Mouse (Mus musculus) inflammation-experienced regulatory T-cells, adult 6 months (primary cell): ENCODE results near the gene Snx13. TPM values are rescaled to one million over a fixed set of nuclear protein-coding genes. Genes with fewer than 3 reads are reported as not detected.

Experiments used
- ATAC-seq: one replicate; pipeline ENCODE4 v1.8.0; 2017
- polyA plus RNA-seq, 3 experiments: library from polyadenylated mRNA; unstranded; fragments of 100-300 nt; shearing (Covaris generic); gene quantifications; one replicate each; pipeline ENCODE4 v1.2.1; 2017

The Snx13 gene
- 10 to 100 TPM; 16.6 to 23.3 (median 18.9) TPM for polyA plus RNA-seq

DNA sequence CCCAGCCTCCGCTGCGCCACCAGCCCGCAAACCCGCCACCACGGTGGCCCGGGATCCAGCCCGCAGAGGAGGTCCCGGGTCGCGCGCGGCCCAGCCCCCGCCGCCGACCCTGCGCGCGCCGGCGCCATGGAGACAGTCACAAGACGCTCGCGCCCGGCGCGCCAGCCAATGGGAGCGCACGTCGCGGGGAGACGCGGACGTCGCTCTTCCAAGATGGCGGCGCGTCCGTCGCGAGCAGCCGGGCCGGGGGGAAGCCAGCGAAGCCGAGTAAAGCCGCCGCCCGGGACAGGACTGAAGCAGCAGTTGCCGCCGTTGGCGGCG, at the start of gene Snx13:
Gene Snx13, plus strand, starts transcription at position 188 of the 321 bp plus-strand sequence.
- peak; percentile 89 for ATAC-seq

DNA sequence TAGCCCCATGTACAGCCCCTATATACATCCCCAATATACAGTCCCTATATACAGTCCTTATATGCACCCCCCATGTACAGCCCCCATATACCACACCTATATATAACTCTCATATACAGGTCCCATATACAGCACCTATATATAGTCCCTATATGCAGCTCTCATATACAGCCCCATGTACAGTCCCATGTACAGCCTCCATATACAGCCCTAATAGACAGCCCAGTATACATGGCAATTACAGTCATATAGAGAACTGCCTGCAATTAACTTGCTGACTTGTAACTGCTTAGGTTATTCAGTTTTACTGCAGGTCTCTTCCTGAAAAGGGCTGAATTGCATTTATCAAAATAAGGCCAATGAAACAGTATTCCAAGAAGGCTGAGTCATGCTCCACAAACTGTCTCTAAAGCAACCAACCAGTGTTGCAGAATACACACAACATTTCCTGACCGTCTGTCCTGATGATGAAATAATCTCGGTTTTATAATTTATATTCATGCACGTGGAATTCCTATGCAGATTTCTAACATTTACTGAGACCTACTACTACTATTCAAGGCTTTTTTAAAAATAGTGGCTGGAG, 49.3 kb upstream of the Snx13 start:
- ATAC-seq = no peak

DNA sequence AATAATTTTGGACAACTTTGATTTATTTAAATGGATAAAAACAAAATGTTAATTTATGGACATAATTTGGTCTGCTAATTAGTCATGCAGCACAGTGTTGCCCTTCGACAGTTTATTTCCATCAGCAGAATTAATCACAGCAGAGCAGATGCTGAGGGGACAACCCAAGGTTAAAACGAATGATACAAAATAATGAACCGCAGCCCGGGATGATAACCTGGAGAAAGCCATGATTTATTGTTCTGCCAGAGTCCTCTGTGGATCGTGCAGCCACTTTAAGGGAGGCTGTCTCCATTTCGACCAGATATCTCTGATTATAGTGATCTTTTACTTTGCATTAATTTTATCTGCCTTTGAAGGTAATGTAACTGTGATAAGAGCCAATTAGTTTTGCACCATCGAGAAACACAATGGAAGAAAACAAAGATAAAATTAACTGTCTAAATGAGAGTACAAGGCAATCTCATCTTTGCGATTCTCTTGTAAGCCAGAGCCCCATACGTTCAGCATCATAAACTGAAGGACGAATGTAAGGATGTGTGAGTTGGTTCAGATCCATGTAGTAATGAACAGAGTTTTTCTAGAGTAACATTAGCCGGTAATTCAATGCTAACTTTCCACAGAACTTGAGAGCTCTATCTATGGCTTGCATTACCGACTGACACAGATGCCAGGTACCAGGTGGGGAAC, 48.1 kb upstream of the Snx13 start:
- no peak for ATAC-seq

DNA sequence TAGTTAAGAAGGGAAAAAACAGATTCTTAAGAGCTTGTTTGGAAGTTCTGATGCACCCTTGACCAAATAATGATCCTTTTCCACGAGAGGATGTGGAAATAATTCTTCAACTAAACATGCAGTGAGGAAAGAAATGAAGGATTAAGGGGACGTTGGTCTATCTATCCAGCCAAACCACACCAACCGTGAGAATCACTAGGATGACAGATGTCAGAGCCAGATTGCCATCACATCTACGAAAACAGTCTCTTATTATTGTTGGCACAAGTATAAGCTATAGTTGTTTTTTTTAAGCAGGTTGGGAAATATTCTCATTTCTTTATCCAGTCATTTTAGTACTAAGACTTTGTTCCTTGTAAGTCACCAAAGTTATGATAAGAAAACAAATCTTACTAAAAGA, 46.7 kb upstream of the Snx13 start:
- no peak for ATAC-seq

DNA sequence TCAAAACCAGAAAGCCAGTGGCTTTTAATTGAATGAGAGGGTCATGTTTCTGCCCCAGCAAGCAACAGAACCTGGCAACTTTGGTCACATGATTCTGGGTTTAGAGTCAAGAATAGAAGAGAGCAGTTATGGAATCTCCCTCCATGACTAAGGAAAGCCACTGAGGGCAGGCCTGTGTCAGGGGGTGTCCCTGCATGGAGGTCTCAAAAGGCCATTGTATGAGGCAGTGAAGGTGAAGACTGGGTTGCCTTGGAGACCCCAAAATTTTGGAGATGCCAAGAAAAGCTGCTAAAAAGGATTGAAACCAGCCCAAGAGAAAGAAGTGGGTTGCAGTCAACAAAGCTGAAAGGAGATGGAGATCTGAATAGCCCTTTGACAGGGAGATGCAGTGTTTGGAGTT, 41.2 kb upstream of the Snx13 start:
- ATAC-seq = no peak

DNA sequence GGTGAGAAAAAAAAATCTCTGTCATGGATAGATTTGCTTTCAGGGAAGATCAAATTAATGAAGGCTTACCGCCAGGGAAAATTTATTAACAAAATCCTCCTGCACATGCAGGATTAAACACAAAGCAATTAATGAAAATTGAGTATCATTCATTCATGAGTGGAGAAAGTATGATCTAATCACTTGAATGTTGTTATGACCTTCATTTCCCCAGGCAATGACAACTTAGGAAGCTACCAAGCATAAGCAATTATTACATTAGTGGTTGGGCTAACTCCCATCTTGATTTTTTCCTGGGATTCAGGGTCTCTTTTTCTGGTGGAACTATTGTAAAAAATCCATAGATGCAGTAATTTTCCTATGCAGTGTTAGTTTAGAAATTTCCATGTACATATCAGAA, 39.1 kb upstream of the Snx13 start:
- ATAC-seq = no peak

DNA sequence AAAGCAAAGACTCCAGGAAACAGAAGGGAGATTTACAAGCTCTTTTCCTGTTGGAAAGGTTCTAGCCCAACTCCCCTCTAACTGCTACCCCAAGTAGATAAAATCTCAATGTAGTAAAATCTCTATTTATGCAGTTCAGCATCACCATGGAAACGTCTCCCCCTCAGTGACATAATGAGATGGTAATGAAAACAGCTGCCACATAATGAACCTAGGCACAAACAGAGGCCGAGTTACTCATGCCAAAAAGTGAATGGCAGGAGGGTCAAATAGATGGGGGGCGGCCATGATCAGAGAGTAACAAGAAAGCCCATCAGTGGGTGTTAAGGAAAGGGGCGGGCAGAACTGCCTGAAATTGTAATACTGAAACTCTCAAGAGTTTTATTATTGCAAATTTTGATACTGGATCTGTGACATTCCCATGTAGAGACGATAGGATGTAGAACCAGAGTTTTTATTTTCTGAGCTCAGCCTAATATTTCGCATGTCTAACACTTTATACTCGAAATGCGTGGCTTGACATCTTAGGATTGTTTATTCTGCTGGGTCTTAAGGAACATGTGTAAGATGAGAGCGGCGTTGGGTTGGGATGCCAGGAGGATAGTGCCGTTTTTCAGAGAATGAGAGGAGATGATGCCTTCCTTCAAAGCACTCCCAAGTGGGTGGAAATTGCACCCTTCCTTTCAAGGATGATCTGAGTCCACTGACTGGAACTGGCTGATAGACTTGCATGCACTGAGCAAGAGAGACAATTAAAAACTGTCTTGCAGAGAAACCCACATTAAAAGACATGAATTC, 38.4 kb upstream of the Snx13 start:
- no peak for ATAC-seq

DNA sequence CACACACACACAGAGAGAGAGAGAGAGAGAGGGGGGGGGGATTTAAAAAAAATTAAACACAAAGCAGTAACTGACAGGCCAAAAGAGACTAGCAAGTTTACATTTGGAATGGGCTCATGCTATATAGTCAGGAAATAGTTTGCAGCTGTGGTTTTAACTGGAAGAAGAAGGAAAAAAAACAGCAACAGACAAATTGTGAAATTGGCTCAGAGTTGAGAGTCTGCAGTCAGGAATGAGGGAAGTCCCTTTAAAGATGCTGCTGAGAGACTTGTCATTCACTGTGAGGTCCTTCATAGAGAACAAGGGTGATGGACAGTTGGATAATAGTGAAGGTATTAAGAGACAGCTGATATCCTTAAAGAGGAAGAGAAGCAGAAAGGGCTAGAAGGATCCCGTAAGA, 35.5 kb upstream of the Snx13 start:
- ATAC-seq = no peak

DNA sequence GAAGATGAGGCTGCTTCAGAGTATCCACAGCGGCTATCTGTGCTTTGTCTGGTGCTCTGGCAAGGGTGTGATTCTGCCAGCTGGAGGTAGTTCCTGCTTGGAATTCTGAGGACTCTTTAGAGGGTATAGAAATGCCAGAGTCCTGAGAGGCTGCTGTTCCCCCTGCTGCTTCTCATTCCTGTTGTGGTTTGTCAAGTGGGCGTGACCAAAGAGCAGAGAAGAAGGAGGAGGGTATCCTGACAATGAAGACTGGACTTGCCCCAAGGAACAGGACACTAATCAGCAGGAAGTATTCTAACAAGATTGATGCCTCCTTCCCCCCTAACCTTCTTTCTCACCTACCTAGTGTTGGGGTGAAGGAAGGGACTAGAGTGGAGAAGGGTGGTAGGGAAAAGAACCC, 33.0 kb upstream of the Snx13 start:
- ATAC-seq = no peak

DNA sequence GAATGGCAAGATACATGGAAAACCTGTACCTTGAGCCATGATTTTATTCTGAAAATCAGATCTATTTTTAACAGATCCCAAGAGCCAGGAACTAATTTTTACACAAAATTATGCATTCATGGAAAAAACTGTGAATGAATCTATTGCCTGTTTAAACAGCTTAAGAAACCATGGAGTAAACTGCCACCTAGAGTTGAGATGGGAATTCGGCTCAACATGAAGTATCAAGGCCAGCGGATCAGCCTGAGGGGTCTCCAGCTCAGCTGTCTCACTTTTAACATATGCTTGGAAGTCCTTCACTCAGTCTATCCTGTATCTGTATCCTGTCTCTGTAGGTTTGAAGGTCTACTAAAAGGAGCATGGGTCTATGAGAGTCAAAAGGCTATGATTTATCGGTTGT, 30.9 kb upstream of the Snx13 start:
- ATAC-seq = no peak

DNA sequence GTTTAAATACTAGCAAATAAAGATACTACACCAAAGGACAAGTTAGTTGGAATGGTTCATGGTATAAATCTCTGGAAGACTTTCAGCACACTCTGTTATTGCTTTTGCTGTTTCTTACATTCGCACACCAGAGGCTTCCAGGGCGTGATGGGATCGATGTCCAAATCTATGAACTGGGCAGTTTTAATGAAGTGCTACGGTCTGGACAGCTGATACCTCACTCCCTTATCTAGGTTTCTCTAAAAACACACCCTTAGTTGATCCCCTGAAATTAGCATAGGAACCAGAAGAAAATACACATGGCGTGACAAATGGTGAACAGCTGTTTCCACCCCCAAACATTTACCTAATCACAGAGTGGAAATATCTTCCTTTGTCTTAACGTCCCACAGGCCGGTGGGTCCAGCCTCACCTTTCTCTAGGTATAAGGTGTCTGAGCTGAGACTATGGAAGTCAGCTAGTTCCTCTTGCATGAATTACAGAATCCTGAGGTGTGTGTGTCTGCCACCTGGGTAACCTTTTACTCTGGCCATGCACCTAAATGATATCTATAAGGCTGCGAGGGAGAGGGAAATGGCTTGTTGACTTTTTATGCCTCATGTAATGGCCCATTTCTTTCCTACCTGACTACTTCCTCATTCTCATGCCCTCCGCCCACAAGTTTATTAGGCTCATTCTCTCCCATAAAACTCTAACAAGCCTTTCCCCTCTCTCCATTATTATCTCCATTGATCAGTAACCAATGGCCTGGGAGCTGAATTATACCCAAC, 30.3 kb upstream of the Snx13 start:
- ATAC-seq = no peak

DNA sequence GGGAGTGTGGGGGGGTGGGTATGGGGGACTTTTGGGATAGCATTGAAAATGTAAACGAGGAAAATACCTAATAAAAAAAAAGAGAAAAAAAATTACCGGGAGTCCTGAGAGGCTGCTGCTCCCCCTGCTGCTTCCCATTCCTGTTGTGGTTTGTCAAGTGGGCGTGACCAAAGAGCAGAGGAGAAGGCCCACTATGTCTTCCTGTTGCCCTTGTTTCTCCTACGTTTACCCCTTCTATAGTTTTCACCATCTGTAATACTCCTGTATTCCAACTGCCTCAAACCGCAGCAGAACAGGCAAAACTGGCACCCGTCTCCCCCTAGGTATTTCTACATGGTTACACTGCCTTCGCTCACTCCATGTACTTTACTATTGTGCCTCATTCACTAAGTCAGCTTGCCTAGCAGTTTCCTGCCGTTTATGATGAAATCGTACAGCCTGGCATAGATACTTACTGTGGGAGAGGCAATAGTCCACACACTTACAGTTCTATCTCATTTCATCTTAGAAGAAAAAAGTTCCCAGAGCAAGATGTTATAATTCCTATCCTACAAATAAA, 28.2 kb upstream of the Snx13 start:
- ATAC-seq = no peak

DNA sequence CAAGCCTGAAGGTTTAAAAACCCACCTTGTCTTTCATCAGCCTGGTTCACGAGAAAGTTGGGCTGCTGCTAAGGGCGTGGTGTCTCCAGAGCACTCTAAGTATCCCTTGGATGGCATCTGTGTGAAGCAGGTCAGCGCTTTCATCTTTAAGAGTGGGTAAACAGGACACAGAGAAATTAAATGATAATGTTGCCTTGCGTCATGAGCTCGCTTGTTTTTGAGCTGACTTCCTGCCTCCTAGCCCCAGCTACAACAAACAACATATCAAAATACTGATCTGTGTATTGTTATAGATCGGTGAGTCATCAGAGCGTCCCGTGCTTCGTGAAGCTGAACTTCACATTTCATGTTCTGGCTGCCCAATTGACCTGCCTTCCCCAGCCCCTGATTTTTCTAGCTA, 25.7 kb upstream of the Snx13 start:
- peak; percentile 95 for ATAC-seq

DNA sequence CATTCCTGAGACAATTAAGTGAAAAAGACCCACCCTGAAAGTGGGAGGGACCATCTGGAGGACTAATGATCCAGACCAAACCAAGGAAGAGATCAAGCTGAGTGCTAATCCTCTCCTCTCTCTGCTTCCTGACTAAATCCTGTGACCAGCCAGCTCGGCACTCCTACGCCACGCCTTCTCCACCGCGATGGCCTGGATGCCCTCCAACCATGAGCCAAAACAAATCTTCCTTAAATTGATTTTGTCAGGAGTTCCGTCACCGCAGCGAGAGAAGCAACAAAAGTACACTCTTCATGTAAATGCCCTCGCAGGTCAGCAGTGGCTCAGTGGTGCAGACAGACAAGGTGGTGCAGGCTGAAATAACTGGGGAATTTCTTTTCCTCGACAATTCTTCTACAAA, 24.9 kb upstream of the Snx13 start:
- no peak for ATAC-seq

DNA sequence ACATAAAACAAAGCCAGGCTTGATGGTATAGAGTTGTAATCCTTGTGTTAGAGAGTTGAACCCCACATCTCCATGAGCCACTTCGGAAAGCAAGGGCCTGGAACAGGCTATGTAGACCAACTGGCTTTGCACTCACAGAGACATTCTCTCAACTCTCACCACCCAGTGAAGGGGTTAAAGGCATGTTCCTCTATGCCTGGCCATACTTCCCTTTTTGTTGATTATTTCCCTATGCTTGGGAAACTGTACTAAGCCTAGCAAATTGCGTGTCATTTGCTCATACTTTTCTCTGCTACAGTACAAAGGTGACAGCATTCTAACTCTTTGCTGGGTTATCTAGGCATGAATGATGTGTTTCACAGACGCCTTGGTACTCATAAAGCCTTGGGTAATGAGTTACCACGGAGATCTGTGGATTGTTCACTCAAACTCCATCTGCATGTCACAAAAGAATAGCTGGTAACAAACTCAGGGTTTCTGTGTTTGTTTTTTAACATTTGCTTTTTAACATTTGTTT, 21.0 kb upstream of the Snx13 start:
- no peak for ATAC-seq

DNA sequence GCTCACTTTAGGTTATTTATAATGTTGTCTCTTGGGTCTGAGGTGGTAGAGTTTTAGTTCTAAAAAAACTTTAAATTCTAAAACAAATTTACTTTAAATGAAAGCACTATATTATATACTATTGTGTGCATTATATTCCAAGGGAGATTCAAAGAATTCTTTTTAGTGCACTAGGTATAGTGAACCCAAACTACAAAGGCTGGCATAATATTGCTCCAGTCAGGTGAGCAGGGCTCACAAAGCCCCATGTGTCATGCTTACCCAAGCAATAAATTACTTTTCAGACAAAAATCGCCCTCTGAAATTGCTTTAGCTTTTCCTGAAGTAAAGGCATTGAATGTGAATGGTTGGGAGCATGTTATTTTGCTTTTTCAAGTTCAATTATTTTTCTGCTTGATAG, 19.5 kb upstream of the Snx13 start:
- ATAC-seq = no peak

DNA sequence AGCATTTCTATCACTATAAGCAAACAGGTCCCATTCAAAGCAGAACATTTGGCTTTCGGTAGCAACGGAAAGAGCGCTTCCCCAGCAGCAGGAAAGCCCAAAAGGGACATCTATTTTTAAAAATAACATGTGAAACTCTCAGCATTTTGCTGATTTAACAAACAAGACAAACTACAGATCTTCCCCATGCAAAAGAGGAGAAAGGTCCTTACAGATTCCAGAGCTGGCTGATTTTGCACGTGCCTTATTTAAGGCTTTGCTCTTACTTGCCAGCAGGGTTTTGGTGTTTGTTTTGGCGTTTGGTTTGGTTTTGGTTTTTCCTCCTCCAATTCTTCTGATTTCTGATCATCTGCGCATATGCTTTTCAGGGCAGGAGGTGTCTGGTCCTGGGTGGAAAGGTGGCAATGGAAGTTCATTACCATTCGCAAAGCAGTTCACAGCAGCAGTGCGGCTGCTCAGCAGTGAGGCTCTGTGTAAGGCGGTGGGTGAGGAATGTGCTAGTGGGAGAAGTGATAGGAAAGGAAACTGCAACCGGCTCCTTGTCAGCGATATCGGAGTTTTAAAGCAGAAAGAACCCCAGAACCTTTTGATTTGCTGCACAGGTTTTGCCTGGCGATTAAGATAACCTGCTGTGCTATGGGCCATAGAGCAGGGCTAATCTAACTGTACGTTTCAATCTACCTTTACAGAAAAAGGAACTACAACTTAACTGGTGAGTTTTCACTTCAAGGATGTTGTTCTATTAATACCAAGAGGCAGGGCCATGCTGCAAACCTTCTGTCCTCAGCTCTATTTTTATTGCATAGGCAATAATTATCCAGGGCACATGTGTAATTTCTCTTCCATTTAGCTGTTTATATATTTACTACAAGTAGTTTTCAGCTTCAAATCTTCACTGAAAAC, 8.1 kb upstream of the Snx13 start:
- ATAC-seq = peak; percentile 39

DNA sequence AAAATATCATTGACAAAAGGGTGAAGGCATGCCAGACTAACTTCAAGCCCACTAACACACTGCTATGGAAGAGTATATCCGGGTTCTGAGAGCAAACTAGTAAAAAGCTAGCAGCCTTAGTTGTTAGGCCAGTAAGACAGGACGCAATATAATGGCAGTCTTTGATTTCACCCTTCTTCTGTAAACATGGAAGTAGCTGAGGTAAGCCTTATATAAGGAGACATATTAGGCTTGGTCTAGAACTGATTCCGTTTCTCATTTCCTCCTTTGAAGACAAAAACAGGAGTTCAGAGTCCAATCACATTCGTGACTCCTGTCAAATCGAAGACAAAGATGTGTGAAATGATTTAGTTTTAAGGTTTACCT, 7.4 kb upstream of the Snx13 start:
- ATAC-seq = no peak

DNA sequence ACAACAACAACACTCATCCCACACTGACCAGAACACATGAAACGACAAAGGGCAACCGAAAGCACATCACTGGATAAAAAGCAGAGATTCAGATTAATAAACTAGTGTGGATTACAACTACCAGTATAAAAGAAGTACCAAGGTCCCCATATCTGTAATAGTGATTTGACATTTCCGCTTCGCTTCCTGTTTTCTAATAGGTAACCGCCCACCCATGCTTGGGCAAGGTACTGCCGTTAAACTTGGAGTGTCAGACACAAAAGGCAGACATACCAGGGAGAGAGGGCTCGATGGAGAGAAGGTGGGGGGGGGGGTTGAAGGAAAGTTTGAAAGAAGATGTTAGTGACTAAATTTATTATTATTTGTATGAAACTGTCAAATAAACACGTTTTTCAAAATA, 5.0 kb upstream of the Snx13 start:
- no peak for ATAC-seq

DNA sequence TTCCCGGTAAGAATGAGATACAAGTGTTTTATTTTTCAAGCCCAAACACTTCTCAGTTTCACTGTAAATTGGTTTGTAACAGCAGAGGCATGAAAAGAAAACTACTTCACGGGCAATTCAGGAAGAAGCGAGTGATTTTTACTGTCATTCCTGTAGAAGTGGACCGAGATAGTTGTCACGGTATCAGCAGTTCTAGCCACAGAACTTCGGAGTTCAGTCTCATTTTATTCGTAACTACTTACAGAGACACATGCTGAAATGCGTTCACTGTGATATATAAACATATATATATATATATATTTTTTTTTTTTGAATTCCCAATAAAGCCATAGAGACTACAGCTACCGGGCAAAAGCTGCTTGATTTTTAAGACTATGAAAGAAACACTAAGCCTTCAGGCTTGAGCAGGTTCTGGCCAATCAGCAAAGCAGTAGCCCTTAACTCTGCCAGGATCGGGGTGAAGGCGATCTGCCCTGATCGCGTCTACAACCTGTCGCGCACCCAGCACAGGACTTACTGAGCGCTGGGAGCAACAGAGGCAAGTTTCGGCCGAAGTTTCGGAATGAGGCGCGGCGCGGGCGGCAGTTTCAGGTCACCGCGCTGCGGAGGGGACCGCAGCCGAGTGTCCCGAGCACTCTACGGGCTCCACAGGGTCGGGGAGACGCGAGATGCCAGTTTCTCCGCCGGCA, 532 bp upstream of the Snx13 start:
- peak; percentile 32 for ATAC-seq
